Mouse (Mus musculus): ENCODE data around the gene D6Ertd527e.
A peak's percentile ranks its signal among the peaks of the same experiment; 100 is the strongest.
"Not testable (repeated sequence)": the region's sequence is repeated elsewhere in the genome, so short reads cannot be mapped to it uniquely, and the experiment has no call there.

The D6Ertd527e gene

GRCm38 (mm10) chr6:87104123-87104796 is at the start of gene D6Ertd527e:
Gene D6Ertd527e (plus strand): TSS chr6:87104746.
- no peak for DNase-seq (ENCODE audit: low read depth, low spot score)

GRCm38 (mm10) chr6:87059754-87060153 is 44.8 kb upstream of the D6Ertd527e start:
- no peak for DNase-seq (ENCODE audit: low read depth, low spot score)

- no peak for DNase-seq (ENCODE audit: low read depth, low spot score)
Observed at GRCm38 (mm10) chr6:87063586-87063985, 41.0 kb upstream of the D6Ertd527e start.

- DNase-seq (ENCODE audit: low read depth, low spot score) = no peak
Observed at GRCm38 (mm10) chr6:87068209-87068608, 36.3 kb upstream of the D6Ertd527e start.

GRCm38 (mm10) chr6:87069195-87069900 is 35.2 kb upstream of the D6Ertd527e start:
- DNase-seq (ENCODE audit: low read depth, low spot score) = no peak

DNA sequence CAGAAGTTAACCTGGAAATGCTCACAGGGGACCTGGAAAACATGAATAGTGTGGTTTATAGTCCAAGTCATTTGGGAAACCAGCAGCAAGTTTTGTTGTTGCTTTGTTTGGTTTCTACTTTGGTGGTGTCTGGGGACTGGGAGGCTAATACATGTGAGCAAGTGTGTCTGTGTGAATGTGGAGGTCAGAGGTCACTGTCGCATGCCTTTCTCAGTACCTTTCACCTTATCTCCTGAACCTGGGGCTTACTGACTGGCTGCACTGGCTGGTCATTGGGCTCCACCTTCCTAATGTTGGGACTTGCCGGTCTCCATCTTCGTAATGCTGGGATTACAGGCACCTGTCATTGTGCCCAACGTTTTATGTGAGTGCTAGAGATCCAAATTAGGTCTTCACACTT is 33.9 kb upstream of the D6Ertd527e start:
- DNase-seq (ENCODE audit: low read depth, low spot score) = no peak

DNA sequence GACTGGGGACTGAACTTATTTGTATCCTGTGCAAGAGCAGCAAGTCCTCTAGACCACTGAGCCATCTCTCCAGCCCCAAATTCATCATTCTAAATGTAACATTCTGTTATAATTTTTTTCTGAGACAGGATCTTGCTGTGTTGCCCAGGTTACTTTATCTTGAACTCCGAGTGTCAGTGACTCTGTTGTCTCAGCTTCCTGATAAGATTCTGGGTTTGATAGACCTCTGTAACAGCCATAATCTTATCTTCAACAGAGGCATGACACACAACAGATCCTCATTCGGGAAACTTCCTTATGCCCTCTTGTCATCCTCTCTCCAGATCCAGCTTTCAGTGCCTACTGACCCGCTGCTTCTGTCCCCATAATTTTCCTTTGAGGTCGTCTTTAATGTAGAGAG is 31.8 kb upstream of the D6Ertd527e start:
- DNase-seq (ENCODE audit: low read depth, low spot score) = no peak

DNA sequence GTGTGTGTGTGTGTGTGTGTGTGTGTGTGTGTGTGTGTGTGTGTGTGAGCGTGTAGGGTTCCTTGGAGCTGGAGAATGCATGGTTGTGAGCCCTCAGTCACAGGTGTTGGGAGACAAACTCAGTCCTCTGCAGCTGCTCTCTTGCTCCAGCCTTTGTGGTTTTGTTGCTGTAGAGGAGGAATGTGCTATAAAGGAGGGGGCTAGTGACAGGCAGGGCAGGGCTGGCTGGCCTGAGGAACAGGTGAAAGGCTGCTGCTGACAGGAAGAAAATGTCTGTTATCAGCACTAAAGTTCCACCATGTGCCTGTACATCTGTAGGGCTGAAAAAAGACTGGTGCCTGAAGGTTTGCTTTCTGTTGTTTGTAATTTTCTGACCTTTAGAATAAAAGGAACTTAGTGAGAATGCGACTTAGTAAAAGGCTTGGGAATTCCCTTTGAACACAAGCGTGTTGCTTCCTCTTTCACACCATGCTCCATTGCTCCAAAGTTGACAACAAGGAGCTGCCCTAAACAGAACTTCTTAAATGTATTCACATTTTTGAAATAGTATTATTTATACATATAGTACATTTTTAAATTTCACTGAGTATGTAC is 29.4 kb upstream of the D6Ertd527e start:
- no peak for DNase-seq (ENCODE audit: low read depth, low spot score)

DNA sequence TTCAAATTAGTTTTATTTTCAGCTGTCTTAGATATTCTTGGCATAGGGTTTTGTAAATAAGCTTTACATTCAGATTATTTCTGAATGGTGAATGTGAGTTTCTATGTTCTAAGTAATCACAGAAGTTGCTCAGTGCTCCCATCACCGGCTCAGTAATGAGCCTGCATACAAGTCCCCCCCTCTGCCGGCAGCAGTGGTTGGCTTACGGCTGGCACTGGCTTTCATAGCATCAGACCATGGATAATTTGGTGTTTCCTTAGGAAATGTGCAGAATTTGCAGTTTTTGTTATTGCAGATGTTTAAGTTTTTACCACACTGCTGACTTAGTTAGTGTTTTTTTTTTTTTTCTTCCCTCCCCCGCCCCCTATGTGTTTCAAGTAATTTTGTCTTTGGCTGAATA is 25.1 kb upstream of the D6Ertd527e start:
- no peak for DNase-seq (ENCODE audit: low read depth, low spot score)

DNA sequence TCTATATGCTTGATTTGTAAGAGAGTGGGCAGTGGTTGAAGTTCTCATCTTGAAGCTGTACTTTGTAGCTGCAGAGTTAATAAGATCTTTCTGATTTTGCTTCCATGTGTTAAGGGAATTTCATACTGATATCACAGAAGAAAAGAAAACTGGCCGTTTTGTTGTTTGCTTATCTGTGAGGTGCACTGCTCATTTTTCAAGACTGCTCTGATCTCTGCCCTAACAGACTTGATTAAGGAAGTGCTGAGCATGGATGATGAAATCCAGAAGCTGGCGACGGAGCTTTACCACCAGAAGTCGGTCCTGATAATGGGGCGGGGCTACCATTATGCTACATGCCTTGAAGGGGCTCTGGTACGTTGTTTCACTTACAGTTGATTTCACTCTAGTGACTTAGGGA is 19.5 kb upstream of the D6Ertd527e start:
- DNase-seq (ENCODE audit: low read depth, low spot score) = no peak

DNA sequence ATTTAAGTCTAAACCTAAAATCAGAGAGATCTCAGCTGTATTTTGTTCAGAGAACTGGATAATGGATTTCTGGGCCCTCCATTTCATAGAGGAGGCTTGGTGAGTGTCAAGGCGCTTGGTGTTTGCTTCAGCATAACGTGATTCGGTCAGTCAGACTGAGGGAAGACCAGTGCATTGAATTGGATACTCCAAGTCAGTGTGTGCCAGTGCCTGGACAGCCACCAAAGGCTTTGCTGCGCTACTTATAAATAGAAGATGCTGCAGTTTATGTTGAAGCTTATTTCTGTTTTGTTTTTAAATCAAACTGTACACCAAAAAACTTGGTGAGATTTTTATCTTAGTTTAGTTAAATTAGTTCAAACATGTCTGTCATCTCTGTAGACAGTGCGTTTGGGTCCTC is 16.2 kb upstream of the D6Ertd527e start:
- no peak for DNase-seq (ENCODE audit: low read depth, low spot score)

GRCm38 (mm10) chr6:87090877-87091276 is 13.7 kb upstream of the D6Ertd527e start:
- DNase-seq (ENCODE audit: low read depth, low spot score) = no peak

GRCm38 (mm10) chr6:87092476-87092875 is 12.1 kb upstream of the D6Ertd527e start:
- no peak for DNase-seq (ENCODE audit: low read depth, low spot score)

DNA sequence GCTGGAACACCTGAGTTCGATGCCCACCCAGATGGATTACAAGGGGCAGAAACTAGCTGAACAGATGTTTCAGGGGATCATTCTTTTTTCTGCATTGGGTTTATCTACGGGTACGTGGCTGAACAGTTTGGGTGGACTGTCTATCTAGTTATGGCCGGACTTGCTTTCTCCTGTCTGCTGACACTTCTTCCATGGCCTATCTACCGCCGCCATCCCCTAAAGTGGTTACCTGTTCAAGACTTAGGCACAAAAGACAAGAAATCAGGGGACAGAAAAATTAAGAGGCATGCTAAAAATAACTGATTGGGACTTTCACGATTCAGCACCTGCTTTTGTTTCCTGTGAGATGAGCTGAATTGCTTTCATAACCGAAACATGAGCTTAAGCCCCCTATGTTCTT is 10.9 kb upstream of the D6Ertd527e start:
- DNase-seq (ENCODE audit: low read depth, low spot score) = not testable (repeated sequence)

DNA sequence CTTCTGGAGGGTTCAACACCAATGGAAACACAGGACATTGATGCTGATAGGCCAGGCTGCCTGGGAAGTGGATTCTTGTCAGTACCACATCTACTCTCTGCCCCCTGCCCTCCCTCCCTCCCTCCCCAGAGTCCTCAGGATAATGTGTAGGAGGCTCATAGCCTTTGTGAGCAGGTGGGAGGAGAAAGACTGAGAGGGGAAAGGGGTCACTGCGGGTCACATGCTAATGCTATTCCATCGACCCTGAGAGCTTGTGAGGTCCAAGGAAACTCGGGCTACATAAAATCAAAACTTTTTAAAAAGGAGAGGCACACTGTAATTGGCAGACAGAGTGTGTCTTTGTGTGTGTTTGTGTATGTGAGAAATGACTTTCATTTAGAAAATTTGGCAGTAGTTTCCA is 5.3 kb upstream of the D6Ertd527e start:
- DNase-seq (ENCODE audit: low read depth, low spot score) = no peak

GRCm38 (mm10) chr6:87099671-87100296 is 4.8 kb upstream of the D6Ertd527e start:
- no peak for DNase-seq (ENCODE audit: low read depth, low spot score)

DNA sequence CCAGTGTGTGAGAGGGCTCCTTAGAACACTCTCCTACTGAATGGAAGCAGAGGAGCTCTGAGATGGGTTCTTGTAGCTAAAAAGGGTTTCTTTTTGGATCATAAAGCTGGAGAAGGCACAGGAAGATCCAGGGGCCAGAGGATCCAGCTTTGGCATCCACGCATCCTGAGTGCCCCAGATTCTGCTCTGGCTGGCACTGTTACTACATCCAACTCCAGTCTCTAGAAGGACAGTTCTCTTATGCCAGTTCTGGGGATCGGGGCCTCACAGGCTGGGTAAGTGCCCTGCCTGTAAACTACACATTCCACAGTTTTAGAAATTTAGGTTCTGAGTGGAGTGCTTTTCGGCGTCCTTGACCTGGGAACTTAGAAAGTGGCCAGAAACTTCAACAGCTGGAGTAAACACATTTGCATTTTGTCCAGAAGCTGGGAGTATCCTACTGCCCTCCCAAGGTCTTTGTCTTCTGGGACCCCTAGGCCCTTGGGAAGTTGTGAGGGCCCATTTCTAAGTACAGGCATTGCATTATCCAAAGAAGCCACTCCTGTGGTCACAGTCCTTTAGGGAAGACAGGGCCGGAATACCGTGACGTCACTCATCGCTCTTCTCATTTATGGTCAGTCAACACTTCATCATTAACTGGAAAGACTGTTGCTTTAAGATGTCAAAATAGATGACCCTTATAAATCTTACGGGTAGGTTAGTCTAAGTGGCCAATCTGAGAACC is 4.1 kb upstream of the D6Ertd527e start:
- DNase-seq (ENCODE audit: low read depth, low spot score) = no peak

DNA sequence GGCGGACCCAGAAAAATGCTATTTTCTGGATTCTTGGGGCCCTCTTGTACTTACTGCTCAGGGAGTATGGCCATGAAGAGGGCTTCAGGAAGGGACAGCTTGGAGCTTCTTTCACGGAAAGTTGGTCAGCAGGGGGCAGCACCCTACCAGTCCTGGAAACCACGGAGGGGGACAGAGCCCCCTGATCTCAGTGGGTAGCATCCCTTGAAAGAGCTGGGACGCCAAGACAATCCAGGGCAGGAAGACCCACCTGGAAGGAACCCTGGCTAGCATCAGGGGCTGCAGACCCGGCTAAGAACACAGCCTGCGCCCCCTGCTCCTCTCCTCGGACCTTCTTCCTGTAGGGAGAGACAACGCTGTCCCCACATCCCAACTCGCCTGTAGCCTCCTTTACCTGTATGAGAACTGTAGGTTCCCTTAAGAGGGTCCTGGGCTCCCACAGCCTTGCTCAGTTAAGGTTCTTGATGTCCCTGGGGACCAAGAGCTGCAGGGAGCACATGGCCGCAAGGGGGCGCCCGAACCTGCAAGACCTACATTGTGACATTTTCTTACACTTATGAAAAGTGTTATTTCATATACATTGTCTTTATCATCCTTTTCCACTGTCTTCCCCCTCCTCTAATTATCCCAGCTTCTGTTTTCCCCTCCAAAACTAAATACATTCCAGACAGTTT is 3.1 kb upstream of the D6Ertd527e start:
- DNase-seq (ENCODE audit: low read depth, low spot score) = peak; percentile 71

GRCm38 (mm10) chr6:87101955-87102353 is 2.6 kb upstream of the D6Ertd527e start:
- no peak for DNase-seq (ENCODE audit: low read depth, low spot score)

DNA sequence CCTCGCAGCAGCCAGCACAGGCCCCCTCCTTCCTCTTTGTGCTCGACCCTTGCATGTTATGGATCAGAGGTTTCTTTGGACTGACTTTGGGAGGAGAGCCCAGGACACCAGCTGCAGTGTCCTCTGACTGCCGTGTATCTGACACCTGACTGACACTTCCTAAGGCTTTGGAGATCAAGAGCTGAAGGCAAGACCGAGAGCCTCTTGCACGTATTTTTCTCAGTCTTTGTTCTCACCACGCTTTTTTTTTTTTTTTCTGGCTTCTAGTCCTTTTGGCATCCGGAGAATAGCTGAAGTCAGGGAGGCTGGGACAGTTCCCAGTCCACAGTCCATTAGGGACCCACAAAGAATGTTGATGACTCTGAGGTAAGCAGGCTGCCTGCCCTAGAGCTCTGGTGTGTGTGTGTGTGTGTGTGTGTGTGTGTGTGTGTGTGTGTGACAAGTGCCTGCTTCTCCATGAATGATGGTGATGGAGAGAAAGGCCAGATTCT is 2.1 kb upstream of the D6Ertd527e start:
- DNase-seq (ENCODE audit: low read depth, low spot score) = no peak

DNA sequence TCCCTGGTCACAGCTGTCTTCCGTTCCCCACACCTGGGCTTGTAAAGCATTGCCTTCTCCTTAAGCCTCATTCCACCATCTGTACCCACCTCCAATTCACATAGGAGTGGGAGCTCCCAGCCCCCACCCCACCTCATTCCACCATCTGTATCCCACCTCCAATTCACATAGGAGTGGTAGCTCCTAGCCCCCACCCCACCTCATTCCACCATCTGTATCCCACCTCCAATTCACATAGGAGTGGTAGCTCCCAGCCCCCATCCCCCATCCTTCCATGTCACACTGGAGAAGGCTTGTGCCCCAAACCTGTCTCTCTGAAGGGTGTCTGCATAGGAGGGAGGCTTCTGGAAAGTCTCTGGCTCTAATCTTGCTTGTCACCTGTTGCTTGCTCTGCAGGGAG is 1.2 kb upstream of the D6Ertd527e start:
- DNase-seq (ENCODE audit: low read depth, low spot score) = no peak
